In genomic region chr5:125072425-125072824, GRCm38 (mm10) we compare ENCODE assay signal across 10 mouse cellular contexts.
DNase-seq lines count a peak whose midpoint lies in the region; ATAC-seq and TF ChIP-seq lines count a peak whose summit lies in the region.
"Had no signal": no experiment of that assay in that cellular context is flagged by ENCODE, and none has a peak within 500 bp of the region (broad histone marks: within the 10 kb centered on the region; RNA-seq: fewer than 3 reads in every experiment).

No protein-coding gene starts in this region.

- no peak overlapping the region for H3K4me3 ChIP-seq in heart, embryonic 11.5 days (ENCODE audit: low read depth, low read length)
- H3K4me3 ChIP-seq in lung, embryonic 14.5 days (ENCODE audit: low read depth, low read length): no peak overlapping the region
- no peak overlapping the region for H3K4me3 ChIP-seq in stomach, embryonic 16.5 days (replicated peaks; ENCODE audit: low read length)

- H3K4me1 ChIP-seq in heart, embryonic 11.5 days (ENCODE audit: control insufficient read depth, insufficient read depth, low read length): peaks cover 36% of the 10 kb centered on the region
- H3K4me1 ChIP-seq in lung, embryonic 14.5 days (ENCODE audit: insufficient read depth): peaks cover 21% of the 10 kb centered on the region
- peaks cover 56% of the 10 kb centered on the region for H3K4me1 ChIP-seq in stomach, embryonic 16.5 days (ENCODE audit: control insufficient read depth, insufficient read depth, low read length)

- WGBS in heart, embryonic 11.5 days (ENCODE audit: insufficient replicate concordance): 71% methylated on average over 7 of the region's 7 CpGs
- WGBS in lung, embryonic 14.5 days: 49% methylated on average over 7 of the region's 7 CpGs
- WGBS in stomach, embryonic 16.5 days: 64% methylated on average over 7 of the region's 7 CpGs

- ATAC-seq in heart, embryonic 11.5 days (replicated peaks; ENCODE audit: insufficient number of reproducible peaks, low FRiP score, low TSS enrichment): no peak
- ATAC-seq in lung, embryonic 14.5 days (ENCODE audit: insufficient read depth): peak; percentile 43
- ATAC-seq in hematopoietic stem cell, adult 5-6 weeks (replicated peaks in 1 of 2; ENCODE audit: insufficient read depth in 1 of 2, low FRiP score in 2 of 2, low TSS enrichment in 1 of 2, low read depth in 1 of 2, poor library complexity in 2 of 2, severe bottlenecking in 2 of 2): peak; percentile 30 to 43
- ATAC-seq in stomach, embryonic 16.5 days (ENCODE audit: insufficient read depth, low FRiP score): no peak

- H3K9ac ChIP-seq in heart, embryonic 11.5 days (ENCODE audit: low read depth, low read length): no peak overlapping the region
- H3K9ac ChIP-seq in lung, embryonic 14.5 days: no peak overlapping the region
- H3K9ac ChIP-seq in stomach, embryonic 16.5 days (ENCODE audit: low read length): 0 out of 2 replicates have a peak overlapping the region, but pooled peaks have one; percentile 9

- H3K36me3 ChIP-seq in heart, embryonic 11.5 days (ENCODE audit: control insufficient read depth, insufficient read depth, low read length): peaks cover 8% of the 10 kb centered on the region; the same call in 1 of the 2 replicates
- H3K36me3 ChIP-seq in lung, embryonic 14.5 days (ENCODE audit: insufficient read depth): peaks cover 42% of the 10 kb centered on the region
- peaks cover 8% of the 10 kb centered on the region; the same call in 1 of the 2 replicates for H3K36me3 ChIP-seq in stomach, embryonic 16.5 days (ENCODE audit: control insufficient read depth, insufficient read depth, low read length)

- 0 out of 2 replicates have a peak overlapping the region, but pooled peaks have one; percentile 31 for H3K27ac ChIP-seq in heart, embryonic 11.5 days (ENCODE audit: low read depth, low read length)
- H3K27ac ChIP-seq in lung, embryonic 14.5 days (ENCODE audit: low read depth): peak overlapping the region; percentile 55; the same call in 1 of the 2 replicates
- peak overlapping the region; percentile 72 for H3K27ac ChIP-seq in stomach, embryonic 16.5 days (ENCODE audit: low read length)

- no peaks in the 10 kb centered on the region for H3K9me3 ChIP-seq in heart, embryonic 11.5 days (replicated peaks; ENCODE audit: control insufficient read depth, low read length)
- no peaks in the 10 kb centered on the region for H3K9me3 ChIP-seq in lung, embryonic 14.5 days (ENCODE audit: low read depth, low read length)
- no peaks in the 10 kb centered on the region for H3K9me3 ChIP-seq in stomach, embryonic 16.5 days (replicated peaks; ENCODE audit: control insufficient read depth, low read length)

- no peak overlapping the region for H3K4me2 ChIP-seq in heart, embryonic 11.5 days
- no peak overlapping the region for H3K4me2 ChIP-seq in lung, embryonic 14.5 days
- H3K4me2 ChIP-seq in stomach, embryonic 16.5 days (ENCODE audit: low read depth, low read length): no peak overlapping the region; the same call in 1 of the 2 replicates

- H3K27me3 ChIP-seq in heart, embryonic 11.5 days (ENCODE audit: control insufficient read depth, insufficient read depth, low read length): no peaks in the 10 kb centered on the region
- no peaks in the 10 kb centered on the region for H3K27me3 ChIP-seq in lung, embryonic 14.5 days (ENCODE audit: insufficient read depth, low read length)
- H3K27me3 ChIP-seq in stomach, embryonic 16.5 days (ENCODE audit: control insufficient read depth, insufficient read depth, low read length): no peaks in the 10 kb centered on the region

- TF ChIP-seq CTCF in lung, embryonic 14.5 days (IDR thresholded peaks at IDR 0.05; ENCODE audit: low read depth): no peak

- no peak for DNase-seq in heart, adult 8-10 months (ENCODE audit: low spot score)
- peak; percentile 68 for DNase-seq in lung, embryonic 14.5 days
- no peak for DNase-seq in lung, postnatal 25 days (ENCODE audit: low spot score)
- no peak for DNase-seq in left cerebral cortex, adult 18-20 months (ENCODE audit: low spot score in 2 of 2)
- DNase-seq in spleen, adult 18-20 months: no peak
- DNase-seq: kidney, adult 8-10 months; right cerebral cortex, postnatal 25 days had no signal

Comparison
In these comparisons a context has a peak if more than half of its experiments do, and no peak if none do; other contexts are left out.
1. ATAC-seq: peak in lung, embryonic 14.5 days (single experiment) and hematopoietic stem cell, adult 5-6 weeks (2 of 2); none in heart, embryonic 11.5 days (single experiment) and stomach, embryonic 16.5 days (single experiment).
2. Peak in every context shown above with its lines, with median percentiles within 50 percentile points of each other: H3K27ac ChIP-seq.